Mouse (Mus musculus): ENCODE measurements around the gene Als2cr12.
"Not testable (repeated sequence)": the region's sequence is repeated elsewhere in the genome, so short reads cannot be mapped to it uniquely, and the experiment has no call there.

Als2cr12 gene

GRCm38 (mm10) chr1:58695810-58696209 is at the start of gene Als2cr12:
TSS of gene Als2cr12 (minus strand) at chr1:58695989.
- DNase-seq, result not testable (repeated sequence)

GRCm38 (mm10) chr1:58744645-58745044 is 48.9 kb upstream of the Als2cr12 start:
- no peak for DNase-seq

GRCm38 (mm10) chr1:58743252-58743651 is 47.5 kb upstream of the Als2cr12 start:
- DNase-seq, result no peak

- no peak for DNase-seq
These were observed 46.8 kb upstream of the Als2cr12 start for GRCm38 (mm10) chr1:58742571-58743021.

- peak; percentile 76 for DNase-seq
These were observed 43.7 kb upstream of the Als2cr12 start for GRCm38 (mm10) chr1:58739529-58739928.

- DNase-seq, result no peak
These were observed 41.2 kb upstream of the Als2cr12 start for GRCm38 (mm10) chr1:58736968-58737367.

GRCm38 (mm10) chr1:58735962-58736361 is 40.2 kb upstream of the Als2cr12 start:
- DNase-seq, result no peak

GRCm38 (mm10) chr1:58734043-58734920 is 38.5 kb upstream of the Als2cr12 start:
- no peak for DNase-seq

- no peak for DNase-seq
These were observed 37.8 kb upstream of the Als2cr12 start for GRCm38 (mm10) chr1:58733636-58734035.

- DNase-seq, result no peak
These were observed 32.7 kb upstream of the Als2cr12 start for GRCm38 (mm10) chr1:58728590-58728868.

- peak; percentile 79 for DNase-seq
These were observed 32.2 kb upstream of the Als2cr12 start for GRCm38 (mm10) chr1:58727747-58728589.

GRCm38 (mm10) chr1:58727019-58727746 is 31.4 kb upstream of the Als2cr12 start:
- DNase-seq, result no peak

GRCm38 (mm10) chr1:58725767-58726166 is 30.0 kb upstream of the Als2cr12 start:
- no peak for DNase-seq

GRCm38 (mm10) chr1:58725095-58725494 is 29.3 kb upstream of the Als2cr12 start:
- DNase-seq, result no peak

GRCm38 (mm10) chr1:58724533-58724932 is 28.7 kb upstream of the Als2cr12 start:
- DNase-seq, result no peak

GRCm38 (mm10) chr1:58723809-58724405 is 28.1 kb upstream of the Als2cr12 start:
- DNase-seq, result no peak

- peak; percentile 14 for DNase-seq
These were observed 27.4 kb upstream of the Als2cr12 start for GRCm38 (mm10) chr1:58723062-58723808.

- peak; percentile 4 for DNase-seq
These were observed 26.5 kb upstream of the Als2cr12 start for GRCm38 (mm10) chr1:58722115-58722938.

- DNase-seq, result peak; percentile 1
These were observed 25.2 kb upstream of the Als2cr12 start for GRCm38 (mm10) chr1:58720988-58721387.

GRCm38 (mm10) chr1:58720090-58720489 is 24.3 kb upstream of the Als2cr12 start:
- peak; percentile 6 for DNase-seq

- DNase-seq, result peak; percentile 0
These were observed 23.7 kb upstream of the Als2cr12 start for GRCm38 (mm10) chr1:58719356-58719945.
